ENCODE assay signal across 15 mouse cellular contexts in the genomic region with DNA sequence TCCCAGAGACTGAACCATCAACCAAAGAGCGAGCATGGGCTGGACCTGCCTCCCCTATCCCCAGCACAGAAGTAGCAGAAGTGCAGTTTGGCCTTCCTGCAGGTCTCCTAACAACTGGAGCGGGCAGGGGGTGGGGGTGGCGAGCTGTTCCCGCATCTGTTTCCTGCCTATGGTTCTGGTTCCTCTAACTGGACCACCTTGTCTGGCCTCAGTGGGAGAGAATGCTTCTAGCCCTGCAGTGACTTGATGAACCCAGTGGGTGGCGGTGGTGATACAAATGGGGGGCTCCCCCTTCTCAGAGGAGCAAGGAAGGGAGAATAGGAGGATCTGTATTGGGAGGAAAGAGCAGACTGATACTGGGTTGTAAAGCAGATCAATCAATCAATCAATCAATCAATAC.
DNase-seq lines count a peak whose midpoint lies in the region; ATAC-seq and TF ChIP-seq lines count a peak whose summit lies in the region.
"Had no signal": no experiment of that assay in that cellular context is flagged by ENCODE, and none has a peak within 500 bp of the region (broad histone marks: within the 10 kb centered on the region; RNA-seq: fewer than 3 reads in every experiment).

No protein-coding gene starts in this region.

- no peak for DNase-seq in liver, embryonic 14.5 days (ENCODE audit: low read depth in 3 of 3, low spot score in 3 of 3)
- DNase-seq in liver (no peak), A20 (ENCODE audit: low read depth, low spot score) (peak; percentile 16)
- no peak for DNase-seq in urinary bladder, postnatal 36 days (ENCODE audit: low spot score in 2 of 2)
- no peak for DNase-seq in right cerebral cortex, adult 2 months (ENCODE audit: low spot score in 2 of 2)
- DNase-seq: cerebellum, adult 11 months; gastrocnemius, postnatal 14 days; kidney, adult 11 months; right cerebral cortex, postnatal 14 days had no signal

- no peak overlapping the region for H3K27ac ChIP-seq in liver, embryonic 14.5 days
- H3K27ac ChIP-seq in ES-Bruce4 (ENCODE audit: insufficient read depth, low read length) = no peak overlapping the region
- H3K27ac ChIP-seq: heart, embryonic 13.5 days; hindbrain, embryonic 12.5 days had no signal

- H3K9ac ChIP-seq in liver, embryonic 14.5 days (replicated peaks) = no peak overlapping the region
- no peak overlapping the region for H3K9ac ChIP-seq in ES-Bruce4 (ENCODE audit: low read depth, poor library complexity, severe bottlenecking)
- H3K9ac ChIP-seq: heart, embryonic 13.5 days; hindbrain, embryonic 12.5 days had no signal

- ATAC-seq in liver, embryonic 14.5 days (ENCODE audit: insufficient read depth) = no peak
- ATAC-seq in granulocyte monocyte progenitor cell, adult 5-6 weeks (replicated peaks; ENCODE audit: poor library complexity, severe bottlenecking) = peak; percentile 73
- ATAC-seq: activated CD4-positive, CD25-positive, alpha-beta regulatory T cell, adult 4 months; forebrain, embryonic 14.5 days had no signal

- 30% methylated on average over 5 of the region's 5 CpGs for WGBS in liver, embryonic 14.5 days (ENCODE audit: insufficient replicate concordance)

- H3K9me3 ChIP-seq in liver, embryonic 14.5 days (ENCODE audit: control insufficient read depth, low read length) = no peaks in the 10 kb centered on the region
- no peaks in the 10 kb centered on the region for H3K9me3 ChIP-seq in ES-Bruce4 (replicated peaks; ENCODE audit: control insufficient read depth, insufficient read depth, low read length, poor library complexity, severe bottlenecking)
- H3K9me3 ChIP-seq: heart, embryonic 13.5 days; hindbrain, embryonic 12.5 days had no signal

- no peak overlapping the region for H3K4me3 ChIP-seq in liver, embryonic 14.5 days (ENCODE audit: insufficient read depth in 1 of 2, low read depth in 2 of 2, low read length in 2 of 2)
- no peak overlapping the region for H3K4me3 ChIP-seq in ES-Bruce4 (ENCODE audit: low read depth, low read length)
- H3K4me3 ChIP-seq: heart, embryonic 13.5 days; hindbrain, embryonic 12.5 days had no signal

- H3K36me3 ChIP-seq in liver, embryonic 14.5 days (replicated peaks; ENCODE audit: control insufficient read depth, insufficient read depth, low read depth) = no peaks in the 10 kb centered on the region
- H3K36me3 ChIP-seq in ES-Bruce4 (ENCODE audit: control insufficient read depth, insufficient read depth, low read length, poor library complexity, severe bottlenecking) = no peaks in the 10 kb centered on the region
- H3K36me3 ChIP-seq: heart, embryonic 13.5 days; hindbrain, embryonic 12.5 days had no signal

- no peaks in the 10 kb centered on the region for H3K4me1 ChIP-seq in liver, embryonic 14.5 days (replicated peaks; ENCODE audit: control insufficient read depth in 2 of 2, insufficient read depth in 2 of 2, low read length in 1 of 2)
- H3K4me1 ChIP-seq in ES-Bruce4 (ENCODE audit: control insufficient read depth, insufficient read depth, low read length) = no peaks in the 10 kb centered on the region
- H3K4me1 ChIP-seq: heart, embryonic 13.5 days; hindbrain, embryonic 12.5 days had no signal

- H3K27me3 ChIP-seq in liver, embryonic 14.5 days (ENCODE audit: control insufficient read depth, insufficient read depth, low read length) = no peaks in the 10 kb centered on the region
- no peaks in the 10 kb centered on the region; the same call in 1 of the 2 replicates for H3K27me3 ChIP-seq in ES-Bruce4 (ENCODE audit: control insufficient read depth, insufficient read depth, low read length, poor library complexity, severe bottlenecking)
- H3K27me3 ChIP-seq: heart, embryonic 13.5 days; hindbrain, embryonic 12.5 days had no signal

- no peak overlapping the region for H3K4me2 ChIP-seq in liver, embryonic 14.5 days (ENCODE audit: low read depth)
- H3K4me2 ChIP-seq: heart, embryonic 13.5 days; hindbrain, embryonic 12.5 days had no signal

- no peak for TF ChIP-seq EP300 in liver, embryonic 14.5 days (IDR thresholded peaks at IDR 0.05; ENCODE audit: low read depth)
- TF ChIP-seq EP300 in ES-Bruce4 (IDR thresholded peaks at IDR 0.05; ENCODE audit: insufficient read depth, low read depth, low read length) = no peak

- TF ChIP-seq POLR2A in ES-Bruce4 (IDR thresholded peaks at IDR 0.05; ENCODE audit: insufficient read depth, low read length) = no peak

- 0 out of 2 replicates have a peak, but pooled peaks have one; percentile 7 for TF ChIP-seq CTCF in liver, embryonic 14.5 days (IDR thresholded peaks at IDR 0.05; ENCODE audit: low read depth)
- peak; percentile 55 for TF ChIP-seq CTCF in ES-Bruce4 (IDR thresholded peaks at IDR 0.05; ENCODE audit: low read depth, low read length)
